Mouse (Mus musculus): ENCODE measurements at regions not wholly inside any gene's neighbourhood (a gene's known extent, or its start where the extent isn't known, plus 50 kb on each side); places are given as distances from the start of the nearest gene placed in this dataset.

DNA sequence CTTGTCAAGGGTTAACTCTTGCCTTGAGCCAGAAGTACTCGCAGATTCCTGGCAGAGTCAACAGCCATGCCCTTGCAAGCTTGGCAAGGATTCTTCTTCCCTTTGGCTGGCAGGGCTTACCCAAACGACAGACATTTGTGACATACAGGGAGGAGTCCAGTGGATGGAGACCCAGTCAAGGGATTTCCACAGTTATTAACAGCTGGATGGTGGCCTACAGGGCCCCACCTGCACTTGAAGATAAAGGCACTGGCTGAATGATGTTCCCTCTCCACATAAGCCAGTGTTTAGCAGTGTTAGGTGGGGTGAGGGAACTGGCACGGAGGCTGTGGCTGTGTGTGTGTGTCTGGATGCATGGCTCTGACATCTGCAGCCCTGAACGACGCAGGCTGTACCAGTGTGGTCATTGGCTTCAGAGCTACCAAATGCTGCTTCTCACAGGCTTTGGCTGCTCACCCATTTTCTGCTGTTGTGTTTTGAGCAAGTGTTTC is 183.9 kb upstream of the Klf4 start:
- Histone ChIP-seq H3K27me3 (replicated peaks; ENCODE audit: control insufficient read depth, insufficient read depth, low read length) (no peaks in the 10 kb centered on the region), H3K4me1 (ENCODE audit: control insufficient read depth, insufficient read depth, low read depth, low read length) (peaks cover 5% of the 10 kb centered on the region; the same call in 1 of the 2 replicates), H3K36me3 (ENCODE audit: control insufficient read depth, insufficient read depth, low read length) (no peaks in the 10 kb centered on the region), H3K27ac (ENCODE audit: low read depth, low read length) (no peak overlapping the region), H3K9me3 (ENCODE audit: control insufficient read depth, low read length) (no peaks in the 10 kb centered on the region), H3K4me3 (ENCODE audit: low read length) (no peak overlapping the region), H3K4me2 (ENCODE audit: low read length) (no peak overlapping the region), H3K9ac (ENCODE audit: low read depth, low read length) (no peak overlapping the region)
- 50% methylated on average over 5 of the region's 5 CpGs for WGBS
- peak; percentile 75 for ATAC-seq

DNA sequence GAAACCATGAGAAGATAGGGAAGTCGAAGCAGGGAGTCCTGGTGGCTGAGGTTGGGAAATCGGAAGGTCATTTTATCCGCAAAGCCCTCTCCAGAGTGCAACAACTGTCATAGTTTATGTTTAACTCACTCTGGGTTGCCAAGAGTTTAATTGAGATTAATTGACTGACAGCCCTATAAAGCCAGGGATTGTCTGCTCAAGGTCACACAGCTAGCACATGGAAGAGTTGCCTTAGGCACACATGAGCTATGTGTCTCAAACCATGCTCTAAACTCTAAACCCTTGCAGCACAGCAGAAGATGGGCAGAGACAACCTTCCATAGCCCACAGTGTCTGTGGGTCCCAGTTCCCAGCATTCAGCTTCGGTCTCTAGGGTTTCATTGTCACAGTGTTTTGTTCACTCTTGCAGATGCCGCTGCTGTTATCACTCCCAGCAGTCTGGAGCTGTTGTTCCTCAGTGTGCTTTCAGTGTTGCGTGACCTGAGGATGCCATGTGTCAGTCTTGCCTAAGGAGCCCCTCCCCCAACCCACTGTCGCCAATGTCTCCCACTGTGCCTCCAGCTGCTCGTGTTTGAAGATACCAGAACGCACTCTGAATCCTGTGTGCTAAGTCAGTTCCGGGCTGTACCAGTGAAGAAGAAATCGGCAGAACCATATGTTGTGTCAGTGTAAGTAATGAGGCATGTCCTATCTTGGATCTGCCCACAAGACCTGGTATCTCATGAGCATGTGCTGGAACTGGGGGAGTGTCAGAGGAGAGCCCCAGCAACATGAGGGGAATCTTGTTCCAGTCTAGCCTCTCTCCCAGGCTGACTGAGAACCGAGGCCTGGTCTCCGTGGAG is 179.5 kb upstream of the Klf4 start:
- no peaks in the 10 kb centered on the region for H3K36me3 ChIP-seq (ENCODE audit: control insufficient read depth, insufficient read depth, low read length)
- no peaks in the 10 kb centered on the region for H3K9me3 ChIP-seq (ENCODE audit: control insufficient read depth, low read length)
- H3K4me2 ChIP-seq (ENCODE audit: low read length): no peak overlapping the region
- no peak overlapping the region for H3K27ac ChIP-seq (ENCODE audit: low read depth, low read length)
- WGBS: 35% methylated on average over 13 of the region's 13 CpGs
- no peak overlapping the region for H3K9ac ChIP-seq (ENCODE audit: low read depth, low read length)
- peak; percentile 85 for ATAC-seq
- no peak overlapping the region for H3K4me3 ChIP-seq (ENCODE audit: low read length)
- H3K4me1 ChIP-seq (ENCODE audit: control insufficient read depth, insufficient read depth, low read depth, low read length): peaks cover 5% of the 10 kb centered on the region; the same call in 1 of the 2 replicates
- no peaks in the 10 kb centered on the region for H3K27me3 ChIP-seq (replicated peaks; ENCODE audit: control insufficient read depth, insufficient read depth, low read length)

DNA sequence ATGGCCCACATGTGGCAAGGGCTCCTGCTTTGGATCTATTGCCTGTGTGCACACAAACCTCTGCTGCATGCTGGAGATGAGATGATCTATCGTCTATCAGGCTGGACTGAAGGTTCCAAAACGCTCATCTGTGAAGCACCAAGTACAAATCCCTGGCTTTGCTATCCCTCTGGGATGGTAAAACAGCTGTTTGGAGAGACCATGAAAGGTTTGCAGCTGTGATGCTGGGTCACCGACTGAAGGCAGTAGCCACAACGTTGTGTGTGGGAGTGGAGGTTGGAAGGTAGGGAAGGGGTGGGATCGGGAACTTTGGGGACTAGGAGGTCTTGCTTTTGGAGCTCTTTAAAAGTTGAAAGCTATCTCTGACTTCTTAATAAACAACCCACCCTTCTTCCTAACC is 178.2 kb upstream of the Klf4 start:
- 89% methylated on average over 5 of the region's 5 CpGs for WGBS
- Histone ChIP-seq H3K36me3 (ENCODE audit: control insufficient read depth, insufficient read depth, low read length) (no peaks in the 10 kb centered on the region), H3K4me3 (ENCODE audit: low read length) (no peak overlapping the region), H3K4me1 (ENCODE audit: control insufficient read depth, insufficient read depth, low read depth, low read length) (peaks cover 5% of the 10 kb centered on the region; the same call in 1 of the 2 replicates), H3K27ac (ENCODE audit: low read depth, low read length) (no peak overlapping the region), H3K9me3 (ENCODE audit: control insufficient read depth, low read length) (no peaks in the 10 kb centered on the region), H3K4me2 (ENCODE audit: low read length) (no peak overlapping the region), H3K27me3 (replicated peaks; ENCODE audit: control insufficient read depth, insufficient read depth, low read length) (no peaks in the 10 kb centered on the region), H3K9ac (ENCODE audit: low read depth, low read length) (no peak overlapping the region)
- ATAC-seq: no peak

DNA sequence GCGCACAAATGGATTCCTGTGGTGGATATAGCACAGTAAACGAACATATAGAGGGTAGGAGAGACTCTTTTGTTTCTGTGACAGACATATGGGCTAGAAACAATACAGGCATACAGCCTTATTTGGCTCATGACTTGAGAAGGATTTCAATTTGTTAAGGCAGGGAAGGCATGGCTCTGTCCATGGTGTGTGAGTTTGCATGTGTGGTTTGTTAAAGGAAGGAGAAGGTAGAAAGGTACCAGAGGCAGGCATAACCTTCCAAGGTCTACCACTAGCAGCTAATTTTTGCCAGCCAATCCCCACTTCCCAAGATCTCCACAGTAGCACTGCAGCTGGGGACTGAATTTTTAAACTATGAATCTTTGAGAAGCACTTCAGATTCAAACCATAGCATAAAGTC is 176.5 kb upstream of the Klf4 start:
- Histone ChIP-seq H3K4me1 (ENCODE audit: control insufficient read depth, insufficient read depth, low read depth, low read length) (peaks cover 5% of the 10 kb centered on the region; the same call in 1 of the 2 replicates), H3K27ac (ENCODE audit: low read depth, low read length) (no peak overlapping the region), H3K4me2 (ENCODE audit: low read length) (no peak overlapping the region), H3K36me3 (ENCODE audit: control insufficient read depth, insufficient read depth, low read length) (no peaks in the 10 kb centered on the region), H3K9me3 (ENCODE audit: control insufficient read depth, low read length) (no peaks in the 10 kb centered on the region), H3K9ac (ENCODE audit: low read depth, low read length) (no peak overlapping the region), H3K4me3 (ENCODE audit: low read length) (no peak overlapping the region), H3K27me3 (replicated peaks; ENCODE audit: control insufficient read depth, insufficient read depth, low read length) (no peaks in the 10 kb centered on the region)
- ATAC-seq: no peak
- 76% methylated on average over 2 of the region's 2 CpGs for WGBS

DNA sequence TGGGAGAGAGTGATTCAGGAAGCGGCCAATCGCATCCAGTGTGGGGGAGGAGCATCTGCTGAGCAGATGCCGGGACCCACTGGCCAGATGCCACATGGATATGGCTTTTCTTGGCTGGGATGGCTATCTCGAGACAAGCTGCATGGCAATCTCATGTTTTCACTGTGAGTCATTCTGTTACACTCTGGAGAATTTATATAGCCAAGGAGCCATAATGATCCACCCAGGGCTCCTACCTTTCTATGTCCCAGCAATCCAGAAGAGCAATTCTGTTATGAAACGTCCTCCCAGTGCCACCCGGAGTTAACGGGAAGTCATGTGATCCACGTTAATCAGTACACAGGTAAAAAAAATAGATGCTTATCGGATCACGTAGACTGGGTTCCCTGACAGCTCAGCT is 175.7 kb upstream of the Klf4 start:
- Histone ChIP-seq H3K4me1 (ENCODE audit: control insufficient read depth, insufficient read depth, low read depth, low read length) (peaks cover 5% of the 10 kb centered on the region; the same call in 1 of the 2 replicates), H3K9ac (ENCODE audit: low read depth, low read length) (no peak overlapping the region), H3K4me3 (ENCODE audit: low read length) (no peak overlapping the region), H3K36me3 (ENCODE audit: control insufficient read depth, insufficient read depth, low read length) (no peaks in the 10 kb centered on the region), H3K27ac (ENCODE audit: low read depth, low read length) (no peak overlapping the region), H3K27me3 (replicated peaks; ENCODE audit: control insufficient read depth, insufficient read depth, low read length) (no peaks in the 10 kb centered on the region), H3K9me3 (ENCODE audit: control insufficient read depth, low read length) (no peaks in the 10 kb centered on the region), H3K4me2 (ENCODE audit: low read length) (no peak overlapping the region)
- no peak for ATAC-seq
- 81% methylated on average over 10 of the region's 10 CpGs for WGBS

DNA sequence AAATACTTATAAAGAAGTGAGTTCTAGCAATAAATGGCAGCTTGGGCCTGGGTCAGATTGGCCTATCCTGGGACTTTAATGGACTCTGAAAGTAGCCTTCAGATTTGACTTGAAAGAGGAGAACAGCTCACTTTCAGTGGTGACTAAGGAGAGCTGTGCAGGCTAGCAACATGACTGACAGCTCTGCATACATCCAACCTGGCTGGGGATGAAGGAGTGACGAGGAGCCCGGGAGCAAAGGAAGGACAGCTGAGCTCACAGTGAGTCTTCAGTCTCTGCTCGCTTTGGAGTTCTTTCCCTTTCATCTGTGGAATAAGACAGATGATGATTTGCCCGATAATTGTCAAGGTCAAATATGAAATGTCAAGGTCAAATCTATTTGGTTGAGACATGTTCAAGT is 172.7 kb upstream of the Klf4 start:
- 89% methylated on average over 4 of the region's 4 CpGs for WGBS
- Histone ChIP-seq H3K4me2 (ENCODE audit: low read length) (no peak overlapping the region), H3K27me3 (replicated peaks; ENCODE audit: control insufficient read depth, insufficient read depth, low read length) (no peaks in the 10 kb centered on the region), H3K9me3 (ENCODE audit: control insufficient read depth, low read length) (no peaks in the 10 kb centered on the region), H3K36me3 (ENCODE audit: control insufficient read depth, insufficient read depth, low read length) (no peaks in the 10 kb centered on the region), H3K4me3 (ENCODE audit: low read length) (no peak overlapping the region), H3K9ac (ENCODE audit: low read depth, low read length) (no peak overlapping the region), H3K27ac (ENCODE audit: low read depth, low read length) (no peak overlapping the region), H3K4me1 (ENCODE audit: control insufficient read depth, insufficient read depth, low read depth, low read length) (no peaks in the 10 kb centered on the region)
- no peak for ATAC-seq

DNA sequence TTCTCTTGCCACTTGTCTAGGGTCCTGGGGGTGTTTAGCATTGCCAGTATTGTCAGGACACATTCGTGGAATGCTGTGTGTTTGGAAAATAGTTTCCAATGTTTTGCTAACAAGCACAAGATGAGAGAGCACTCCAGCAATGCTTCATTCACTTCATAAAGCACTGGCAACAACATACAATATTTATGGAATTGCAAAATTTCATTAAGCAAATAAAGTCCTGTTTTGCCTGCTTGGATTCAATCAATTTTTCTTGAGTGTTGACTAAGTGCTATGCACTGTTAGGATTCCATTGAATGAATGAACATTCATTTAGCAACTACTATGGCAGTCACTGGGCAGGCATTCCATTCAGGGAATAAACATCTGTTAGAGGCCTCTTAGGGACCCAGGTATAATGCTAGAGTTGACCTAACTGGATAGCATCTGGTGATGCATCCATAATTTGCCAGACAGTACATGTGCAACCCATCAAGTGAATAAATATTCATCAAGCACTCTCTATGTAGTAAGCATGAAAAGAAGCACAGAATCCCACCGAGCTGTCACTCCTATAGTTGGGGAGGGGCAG is 171.2 kb upstream of the Klf4 start:
- H3K9me3 ChIP-seq (ENCODE audit: control insufficient read depth, low read length): no peaks in the 10 kb centered on the region
- no peak overlapping the region for H3K27ac ChIP-seq (ENCODE audit: low read depth, low read length)
- H3K4me1 ChIP-seq (ENCODE audit: control insufficient read depth, insufficient read depth, low read depth, low read length): no peaks in the 10 kb centered on the region
- no peak overlapping the region for H3K4me3 ChIP-seq (ENCODE audit: low read length)
- 58% methylated on average over 2 of the region's 2 CpGs for WGBS
- H3K4me2 ChIP-seq (ENCODE audit: low read length): no peak overlapping the region
- H3K36me3 ChIP-seq (ENCODE audit: control insufficient read depth, insufficient read depth, low read length): no peaks in the 10 kb centered on the region
- no peak for ATAC-seq
- H3K9ac ChIP-seq (ENCODE audit: low read depth, low read length): no peak overlapping the region
- no peaks in the 10 kb centered on the region for H3K27me3 ChIP-seq (replicated peaks; ENCODE audit: control insufficient read depth, insufficient read depth, low read length)

DNA sequence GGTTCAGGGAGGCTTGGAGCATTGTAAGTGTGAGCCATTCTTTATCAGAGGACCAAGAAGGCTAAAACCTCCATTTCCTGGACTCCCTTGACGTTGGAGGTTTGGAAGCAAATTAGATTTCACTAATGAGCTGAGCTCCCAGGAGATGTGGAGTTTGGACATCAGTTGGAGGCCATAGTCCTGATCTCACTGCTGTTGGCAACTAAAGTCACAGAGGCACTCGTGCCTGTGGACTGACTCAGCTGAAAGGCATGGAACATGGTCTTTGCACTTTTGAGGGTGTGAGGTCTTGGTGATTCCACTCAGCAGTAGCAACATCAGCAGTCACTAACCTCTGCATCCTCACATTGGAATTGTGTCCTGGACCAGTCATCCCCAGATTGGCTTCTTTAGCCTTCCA is 169.1 kb upstream of the Klf4 start:
- H3K9ac ChIP-seq (ENCODE audit: low read depth, low read length): no peak overlapping the region
- no peaks in the 10 kb centered on the region for H3K27me3 ChIP-seq (replicated peaks; ENCODE audit: control insufficient read depth, insufficient read depth, low read length)
- 85% methylated on average over 2 of the region's 2 CpGs for WGBS
- no peaks in the 10 kb centered on the region for H3K36me3 ChIP-seq (ENCODE audit: control insufficient read depth, insufficient read depth, low read length)
- no peak overlapping the region for H3K27ac ChIP-seq (ENCODE audit: low read depth, low read length)
- no peak for ATAC-seq
- no peaks in the 10 kb centered on the region for H3K9me3 ChIP-seq (ENCODE audit: control insufficient read depth, low read length)
- H3K4me3 ChIP-seq (ENCODE audit: low read length): no peak overlapping the region
- H3K4me2 ChIP-seq (ENCODE audit: low read length): no peak overlapping the region
- no peaks in the 10 kb centered on the region for H3K4me1 ChIP-seq (ENCODE audit: control insufficient read depth, insufficient read depth, low read depth, low read length)

DNA sequence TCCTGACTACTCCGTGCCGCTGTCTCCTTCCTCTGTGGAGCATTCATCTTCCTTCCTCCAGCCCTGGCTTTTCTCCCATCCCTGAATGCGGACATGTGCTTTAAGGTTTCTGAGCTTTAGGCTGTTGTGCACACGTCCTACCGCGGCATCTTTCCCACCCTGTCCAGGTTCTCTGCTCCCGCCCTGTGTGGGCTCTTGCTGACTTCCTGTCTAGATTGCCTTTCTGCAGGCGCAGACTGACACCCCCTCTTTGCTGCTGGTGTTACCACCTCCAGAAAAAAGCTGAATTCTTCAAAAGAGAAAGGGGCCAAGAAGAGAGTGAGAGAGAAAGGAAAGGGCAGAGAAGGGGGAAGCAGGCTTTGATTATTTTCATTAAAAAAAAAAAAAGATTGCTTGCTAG is 167.7 kb upstream of the Klf4 start:
- H3K27ac ChIP-seq (ENCODE audit: low read depth, low read length): no peak overlapping the region
- H3K9me3 ChIP-seq (ENCODE audit: control insufficient read depth, low read length): no peaks in the 10 kb centered on the region
- 73% methylated on average over 8 of the region's 8 CpGs for WGBS
- H3K36me3 ChIP-seq (ENCODE audit: control insufficient read depth, insufficient read depth, low read length): no peaks in the 10 kb centered on the region
- no peak for ATAC-seq
- H3K9ac ChIP-seq (ENCODE audit: low read depth, low read length): no peak overlapping the region
- H3K27me3 ChIP-seq (replicated peaks; ENCODE audit: control insufficient read depth, insufficient read depth, low read length): no peaks in the 10 kb centered on the region
- H3K4me1 ChIP-seq (ENCODE audit: control insufficient read depth, insufficient read depth, low read depth, low read length): no peaks in the 10 kb centered on the region
- H3K4me3 ChIP-seq (ENCODE audit: low read length): no peak overlapping the region
- H3K4me2 ChIP-seq (ENCODE audit: low read length): no peak overlapping the region

Data from hindbrain, embryonic 16.5 days (tissue).